Mouse (Mus musculus) lung, postnatal 10 days (tissue): Measurements from ENCODE around the gene Coa4.
"Not testable (repeated sequence)": the region's sequence is repeated elsewhere in the genome, so short reads cannot be mapped to it uniquely, and the experiment has no call there.

Experiments used
- DNase-seq: peaks from one replicate; pipeline ENCODE4 v3.0.0; 2021

Gene Coa4

GRCm38 (mm10) chr7:100561861-100562587 lies 25.2 kb downstream of the Coa4 start:
- no peak for DNase-seq

- not testable (repeated sequence) for DNase-seq
These were observed 30.4 kb downstream of the Coa4 start for GRCm38 (mm10) chr7:100567238-100567637.

DNA sequence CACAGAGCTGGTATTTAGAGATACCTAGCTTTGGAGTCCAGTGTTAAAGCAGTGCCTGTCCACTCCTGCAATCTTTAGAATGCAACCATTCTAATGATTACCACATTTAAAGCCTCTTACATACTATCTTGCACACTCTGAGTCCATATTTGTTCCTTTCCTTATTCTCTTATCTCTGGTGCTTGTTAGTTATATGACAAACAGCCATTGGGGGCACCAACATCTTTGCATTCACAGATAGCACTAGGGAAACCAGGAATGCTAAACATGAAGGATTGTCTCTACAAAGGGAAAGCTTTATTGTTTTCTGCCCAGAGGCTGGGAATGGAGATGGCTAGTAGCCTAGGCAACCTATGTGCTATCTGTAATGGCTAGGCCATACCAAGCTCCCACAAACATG lies 33.0 kb downstream of the Coa4 start:
- no peak for DNase-seq

DNA sequence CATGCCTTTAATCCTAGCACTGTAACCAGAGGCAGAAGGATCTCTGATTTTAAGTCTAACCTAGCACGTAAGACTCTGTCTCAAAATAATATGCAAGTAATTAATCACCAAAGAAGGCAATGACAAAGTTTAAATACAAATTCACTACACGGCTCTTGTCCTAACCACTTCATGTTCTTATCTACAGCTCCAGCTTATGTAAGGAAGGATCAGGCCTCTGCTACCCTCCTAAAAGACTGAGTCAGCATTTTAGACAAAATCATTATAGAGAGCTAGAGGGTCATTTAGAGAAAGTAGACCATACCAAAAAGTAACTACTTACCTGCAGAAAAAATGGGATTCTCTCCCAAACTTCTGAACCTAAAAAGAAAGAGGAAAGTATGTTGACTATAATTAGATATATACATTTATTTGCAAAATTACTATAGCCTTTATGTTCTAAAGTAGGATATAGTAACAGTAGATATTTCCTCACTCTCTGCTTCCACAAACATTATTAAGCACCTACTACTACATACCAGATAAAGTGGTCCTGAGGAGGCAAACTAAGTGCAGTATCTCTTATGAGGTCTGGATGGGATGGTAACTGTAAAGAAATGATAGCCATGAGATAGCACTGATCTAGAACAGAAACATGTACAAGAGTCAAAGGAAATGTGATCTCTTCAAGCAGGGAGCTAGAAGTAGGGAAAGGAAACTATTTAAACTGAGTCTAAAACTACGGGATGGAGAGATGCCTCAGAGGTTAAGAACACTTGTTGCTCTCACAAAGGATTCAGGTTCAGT lies 34.3 kb downstream of the Coa4 start:
- no peak for DNase-seq

- DNase-seq = no peak
These were observed 35.2 kb downstream of the Coa4 start for GRCm38 (mm10) chr7:100572061-100572460.

DNA sequence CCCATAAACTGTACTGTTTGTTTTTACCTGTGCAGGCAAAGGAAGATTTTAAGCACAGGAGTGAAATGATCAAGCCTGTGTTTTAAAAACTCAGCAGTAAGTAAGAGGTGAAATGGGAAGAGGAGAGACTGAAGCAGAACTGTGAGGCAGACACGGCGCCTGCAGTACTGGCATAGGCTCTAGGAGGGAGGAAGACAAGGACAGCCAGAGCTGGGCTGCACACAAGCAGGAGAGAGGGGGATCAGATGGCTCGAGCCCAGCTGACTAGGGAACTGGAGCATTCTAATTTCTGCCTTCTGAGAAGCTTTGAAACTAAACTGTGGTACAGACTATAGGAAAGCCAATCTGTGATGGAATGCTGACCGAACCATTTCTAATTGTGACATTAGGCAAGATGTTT lies 35.8 kb downstream of the Coa4 start:
- no peak for DNase-seq

- no peak for DNase-seq
These were observed 41.9 kb downstream of the Coa4 start for GRCm38 (mm10) chr7:100578794-100579193.

DNA sequence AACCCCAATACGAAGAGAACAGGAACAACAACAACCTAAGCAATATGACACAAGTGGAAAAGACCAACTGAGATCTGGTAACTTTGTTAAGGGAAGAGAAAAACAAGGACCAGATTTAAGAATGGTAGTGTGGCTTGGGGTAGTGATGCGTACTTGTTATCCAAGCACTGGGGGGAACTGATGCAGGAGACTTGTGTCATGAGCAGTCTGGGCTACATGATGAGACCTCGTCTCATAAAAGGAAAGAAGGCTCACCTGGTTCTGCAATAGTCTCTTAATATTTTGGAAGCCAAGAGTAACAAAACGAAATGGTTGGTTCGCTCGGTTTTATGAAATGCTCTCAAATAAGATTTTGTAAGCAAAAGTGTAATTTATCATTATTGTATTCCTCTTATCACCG lies 45.4 kb downstream of the Coa4 start:
- DNase-seq = no peak

GRCm38 (mm10) chr7:100582727-100583236 lies 45.9 kb downstream of the Coa4 start:
- DNase-seq = peak; percentile 95

DNA sequence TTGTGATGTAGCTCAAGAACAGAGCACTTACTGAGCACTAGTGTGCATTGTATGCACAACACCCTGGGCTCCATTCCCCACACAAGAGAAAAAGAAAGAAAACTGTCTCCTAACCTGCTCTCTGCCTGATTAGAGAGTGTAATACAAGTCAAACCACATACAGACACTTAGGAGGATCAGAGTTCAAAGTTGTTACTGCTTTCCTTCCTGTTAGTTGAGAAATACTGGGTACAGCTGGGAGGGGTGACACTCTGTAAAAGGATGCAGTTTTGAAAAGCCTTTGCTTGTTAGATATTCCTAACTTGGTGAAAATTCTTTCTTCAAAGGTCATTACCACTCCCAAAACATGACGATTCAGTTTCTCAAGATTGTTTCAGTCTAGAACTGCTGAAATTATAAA lies 52.9 kb downstream of the Coa4 start:
- DNase-seq = no peak
